Mouse (Mus musculus): ENCODE measurements at regions not wholly inside any gene's neighbourhood (a gene's known extent, or its start where the extent isn't known, plus 50 kb on each side); places are given as distances from the start of the nearest gene placed in this dataset.
A peak's percentile ranks its signal among the peaks of the same experiment; 100 is the strongest.

GRCm38 (mm10) chr6:31995977-31996376 lies 54.1 kb upstream of the 1700012A03Rik start:
- DNase-seq, result no peak

- DNase-seq, result no peak
Measured at GRCm38 (mm10) chr6:31995249-31995648, 54.8 kb upstream of the 1700012A03Rik start.

GRCm38 (mm10) chr6:31985698-31986097 lies 64.3 kb upstream of the 1700012A03Rik start:
- DNase-seq, result no peak

GRCm38 (mm10) chr6:31976705-31977104 lies 73.3 kb upstream of the 1700012A03Rik start:
- no peak for DNase-seq

GRCm38 (mm10) chr6:31948063-31948481 lies 102.0 kb upstream of the 1700012A03Rik start:
- DNase-seq, result no peak

- no peak for DNase-seq
Measured at GRCm38 (mm10) chr6:31946572-31946971, 103.5 kb upstream of the 1700012A03Rik start.

- DNase-seq, result no peak
Measured at GRCm38 (mm10) chr6:31945347-31945746, 104.7 kb upstream of the 1700012A03Rik start.

- DNase-seq, result no peak
Measured at GRCm38 (mm10) chr6:31944546-31944945, 105.5 kb upstream of the 1700012A03Rik start.

GRCm38 (mm10) chr6:31942696-31943095 lies 107.3 kb upstream of the 1700012A03Rik start:
- no peak for DNase-seq

- peak; percentile 84 for DNase-seq
Measured at GRCm38 (mm10) chr6:31938216-31938814, 111.7 kb upstream of the 1700012A03Rik start.

- DNase-seq, result peak; percentile 4
Measured at GRCm38 (mm10) chr6:31937146-31937545, 112.9 kb upstream of the 1700012A03Rik start.

GRCm38 (mm10) chr6:31934826-31935225 lies 115.2 kb upstream of the 1700012A03Rik start:
- no peak for DNase-seq

GRCm38 (mm10) chr6:31933956-31934355 lies 116.1 kb upstream of the 1700012A03Rik start:
- no peak for DNase-seq

- DNase-seq, result no peak
Measured at GRCm38 (mm10) chr6:31933364-31933763, 116.7 kb upstream of the 1700012A03Rik start.

GRCm38 (mm10) chr6:31931116-31931515 lies 118.9 kb upstream of the 1700012A03Rik start:
- DNase-seq, result peak; percentile 12

- no peak for DNase-seq
Measured at GRCm38 (mm10) chr6:31929165-31929564, 120.9 kb upstream of the 1700012A03Rik start.

- peak; percentile 72 for DNase-seq
Measured at GRCm38 (mm10) chr6:31927181-31927580, 122.9 kb upstream of the 1700012A03Rik start.

GRCm38 (mm10) chr6:31924669-31925046 lies 125.4 kb upstream of the 1700012A03Rik start:
- no peak for DNase-seq

- no peak for DNase-seq
Measured at GRCm38 (mm10) chr6:31923951-31924668, 125.9 kb upstream of the 1700012A03Rik start.

GRCm38 (mm10) chr6:31921561-31922152 lies 128.4 kb upstream of the 1700012A03Rik start:
- no peak for DNase-seq

GRCm38 (mm10) chr6:31917411-31918131 lies 132.5 kb upstream of the 1700012A03Rik start:
- DNase-seq, result no peak

- no peak for DNase-seq
Measured at GRCm38 (mm10) chr6:31901791-31902190, 148.3 kb upstream of the 1700012A03Rik start.

- DNase-seq, result no peak
Measured at GRCm38 (mm10) chr6:31899055-31899454, 151.0 kb upstream of the 1700012A03Rik start.

All from adrenal gland, postnatal 25 days (tissue).